Mouse (Mus musculus) right cerebral cortex, postnatal 4 days (tissue): ENCODE results near the gene Olfr31.

Experiments used
- DNase-seq: peaks from one replicate; pipeline ENCODE4 v3.0.0-alpha.2; 2022

Olfr31 gene

GRCm38 (mm10) chr14:14322528-14322927 lies at the start of gene Olfr31:
TSS of gene Olfr31 (plus strand) at chr14:14322828.
- no peak for DNase-seq

- DNase-seq: no peak
Measured at GRCm38 (mm10) chr14:14294426-14294825, 28.2 kb upstream of the Olfr31 start.

DNA sequence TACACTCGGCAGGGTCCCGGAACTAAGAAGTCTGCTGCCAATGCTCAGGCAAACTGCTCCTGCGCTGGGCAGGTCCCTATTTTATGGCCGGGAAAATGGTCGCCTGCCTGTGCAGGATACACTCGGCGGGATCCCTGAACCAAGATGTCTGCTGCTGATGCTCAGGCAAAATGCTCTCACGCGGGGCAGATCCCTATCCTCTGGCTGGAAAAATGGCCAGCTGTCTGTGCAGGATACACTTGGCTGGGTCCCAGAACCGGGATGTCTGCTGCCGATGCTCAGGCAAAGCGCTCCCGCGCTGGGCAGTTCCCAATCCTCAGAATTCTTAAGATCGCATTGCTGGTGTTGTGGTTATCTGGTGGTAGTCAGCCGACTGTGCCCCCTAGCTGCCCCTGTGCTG lies 13.7 kb upstream of the Olfr31 start:
- peak; percentile 4 for DNase-seq

DNA sequence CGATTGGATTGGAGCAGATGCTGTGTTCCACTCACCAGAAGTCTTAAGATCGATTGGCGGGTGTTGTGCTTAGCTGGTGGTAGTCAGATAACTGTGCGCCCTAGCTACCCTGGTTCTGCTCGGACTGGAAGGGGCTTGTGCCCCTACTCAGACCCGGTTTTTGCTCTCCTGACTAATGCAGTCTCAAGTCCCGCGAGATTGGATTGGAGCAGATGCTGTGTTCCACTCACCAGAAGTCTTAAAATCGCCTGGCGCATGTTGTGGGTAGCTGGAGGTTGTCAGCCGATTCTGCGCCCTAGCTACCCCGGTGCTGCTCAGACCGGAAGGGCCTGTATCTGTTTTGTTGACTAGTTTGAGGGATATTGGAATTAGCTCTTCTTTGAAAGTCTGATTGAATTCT lies 13.2 kb upstream of the Olfr31 start:
- DNase-seq: no peak

GRCm38 (mm10) chr14:14345113-14345871 lies 22.7 kb downstream of the Olfr31 start:
- peak; percentile 86 for DNase-seq

DNA sequence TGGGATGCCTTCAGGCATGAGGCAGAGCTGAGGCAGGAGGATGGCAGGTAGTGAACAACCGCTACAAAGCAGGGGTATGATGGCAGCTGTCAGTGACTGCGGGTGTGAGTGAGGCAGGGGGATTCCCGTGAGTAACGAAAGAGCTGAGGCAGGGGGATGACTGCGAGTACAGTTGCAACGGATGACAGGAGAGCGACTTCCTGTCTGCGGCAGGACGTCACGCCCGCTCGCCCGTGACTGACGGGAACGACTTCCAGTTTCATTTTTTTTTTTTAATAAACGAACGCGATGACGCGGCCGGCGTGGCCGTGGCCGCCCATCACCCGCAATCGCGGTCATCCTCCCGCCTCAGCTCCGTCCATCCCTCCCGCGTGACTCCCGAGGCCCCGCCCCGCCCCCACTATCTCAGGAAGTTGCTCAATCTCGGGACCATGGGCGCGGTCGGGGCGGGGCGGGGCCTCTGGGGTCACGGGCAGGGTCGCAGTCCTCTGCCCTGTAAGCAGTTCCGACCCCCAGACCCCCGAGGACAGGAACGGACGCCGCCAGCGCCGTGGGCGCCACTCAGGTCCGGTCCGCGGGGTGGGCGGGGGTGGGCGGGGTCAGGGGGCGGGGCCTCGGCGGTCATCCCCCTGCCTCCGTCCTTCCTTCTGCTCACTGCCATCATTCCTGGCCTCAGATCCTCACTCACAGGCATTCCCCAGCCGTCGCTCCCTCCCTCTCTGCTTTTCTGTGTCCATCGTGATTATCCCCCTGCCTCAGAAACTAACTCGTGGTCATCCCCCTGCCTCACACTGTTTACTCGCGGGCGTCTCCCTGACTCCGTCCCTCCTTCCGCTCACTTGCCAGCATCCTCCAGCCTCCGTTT lies 23.6 kb downstream of the Olfr31 start, which contains the start of gene Il3ra:
Gene Il3ra (plus strand): TSS at position 328 of the 865 bp plus-strand sequence.
- DNase-seq: peak; percentile 79

- DNase-seq: no peak
Measured at GRCm38 (mm10) chr14:14346813-14347100, 24.1 kb downstream of the Olfr31 start.

DNA sequence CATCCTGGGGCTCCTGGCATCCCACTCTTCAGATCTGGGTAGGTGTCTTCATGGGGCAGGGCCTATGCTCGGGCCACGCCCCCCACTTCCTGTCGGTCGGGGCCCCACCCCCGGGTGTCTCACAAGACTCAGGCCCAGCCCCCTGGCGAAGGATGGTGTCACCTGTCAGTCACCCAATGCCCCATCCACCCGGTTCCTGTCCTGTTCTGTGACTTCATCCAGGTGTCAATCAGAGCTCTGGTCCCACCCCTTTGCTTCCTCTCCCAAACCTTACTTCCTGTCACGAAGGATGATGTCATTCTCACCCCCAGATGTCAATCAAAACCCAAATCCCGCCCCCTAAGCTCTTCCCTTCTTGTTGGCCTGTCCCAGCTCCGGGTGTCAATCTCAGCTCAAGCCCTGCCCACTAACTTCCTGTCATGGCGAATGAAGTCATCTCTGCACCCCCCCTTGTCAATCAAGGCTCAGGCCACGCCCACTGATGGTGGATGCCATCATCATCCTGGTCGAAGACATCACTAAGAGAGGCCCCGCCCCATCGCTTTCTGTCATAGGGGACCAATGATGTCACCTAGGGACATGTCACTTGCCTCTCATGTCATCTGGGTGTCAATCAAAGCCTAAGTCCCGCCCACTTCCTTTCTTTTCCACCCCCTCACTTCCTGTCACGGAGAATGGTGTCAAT lies 24.7 kb downstream of the Olfr31 start:
- DNase-seq: peak; percentile 40

- peak; percentile 29 for DNase-seq
Measured at GRCm38 (mm10) chr14:14347836-14348621, 25.4 kb downstream of the Olfr31 start.

DNA sequence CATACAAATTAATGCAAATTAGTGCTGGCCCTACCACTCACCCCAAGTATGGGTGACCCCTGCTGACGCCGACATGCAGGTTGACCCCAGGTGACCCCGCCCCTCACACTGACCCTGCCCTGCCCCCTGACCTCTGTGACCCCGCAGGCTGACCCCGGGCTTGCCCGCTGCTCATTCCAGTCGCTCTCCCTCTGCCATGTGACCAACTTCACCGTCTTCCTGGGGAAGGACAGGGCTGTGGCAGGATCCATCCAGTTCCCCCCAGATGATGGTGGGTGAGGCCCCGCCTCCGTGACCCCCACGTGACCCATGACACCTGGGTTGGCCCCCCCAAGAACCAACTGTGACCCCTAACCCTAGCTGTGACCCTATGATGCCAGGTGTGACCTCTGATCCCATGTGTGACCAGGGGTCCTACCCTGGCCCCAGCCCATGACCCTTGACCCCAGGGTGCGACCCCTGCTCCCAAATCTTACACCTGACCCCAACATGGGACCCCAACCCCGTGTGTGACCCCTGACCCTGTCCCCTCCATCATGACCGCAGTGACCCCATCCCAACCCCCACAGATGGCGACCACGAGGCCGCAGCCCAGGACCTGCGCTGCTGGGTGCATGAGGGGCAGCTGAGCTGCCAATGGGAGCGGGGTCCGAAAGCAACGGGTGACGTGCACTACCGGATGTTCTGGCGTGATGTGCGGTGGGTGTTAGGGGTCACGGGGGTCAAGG lies 26.2 kb downstream of the Olfr31 start:
- peak; percentile 58 for DNase-seq

GRCm38 (mm10) chr14:14349485-14350262 lies 27.0 kb downstream of the Olfr31 start:
- peak; percentile 26 for DNase-seq

- peak; percentile 28 for DNase-seq
Measured at GRCm38 (mm10) chr14:14350263-14351147, 27.9 kb downstream of the Olfr31 start.

- DNase-seq: no peak
Measured at GRCm38 (mm10) chr14:14351148-14351455, 28.5 kb downstream of the Olfr31 start.

- DNase-seq: peak; percentile 26
Measured at GRCm38 (mm10) chr14:14351721-14352590, 29.3 kb downstream of the Olfr31 start.

DNA sequence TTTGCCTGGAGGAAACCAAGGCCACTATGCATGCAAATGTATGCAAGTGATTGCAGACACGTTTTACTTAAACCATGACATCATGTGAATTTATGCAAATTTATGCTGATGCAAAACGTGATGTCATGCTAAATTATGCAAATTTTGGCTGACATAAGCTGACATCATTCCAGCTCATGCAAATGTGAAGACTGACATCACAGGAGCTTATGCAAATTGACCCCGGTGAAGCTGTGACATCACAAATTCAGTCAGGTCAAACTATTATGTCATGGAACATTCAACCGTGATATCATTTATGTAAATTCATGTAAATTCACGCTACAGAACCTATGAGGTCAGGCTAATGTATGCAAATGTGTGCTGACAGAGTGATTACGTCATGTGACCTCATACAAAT lies 30.0 kb downstream of the Olfr31 start:
- DNase-seq: no peak

GRCm38 (mm10) chr14:14353081-14353732 lies 30.6 kb downstream of the Olfr31 start:
- DNase-seq: no peak

DNA sequence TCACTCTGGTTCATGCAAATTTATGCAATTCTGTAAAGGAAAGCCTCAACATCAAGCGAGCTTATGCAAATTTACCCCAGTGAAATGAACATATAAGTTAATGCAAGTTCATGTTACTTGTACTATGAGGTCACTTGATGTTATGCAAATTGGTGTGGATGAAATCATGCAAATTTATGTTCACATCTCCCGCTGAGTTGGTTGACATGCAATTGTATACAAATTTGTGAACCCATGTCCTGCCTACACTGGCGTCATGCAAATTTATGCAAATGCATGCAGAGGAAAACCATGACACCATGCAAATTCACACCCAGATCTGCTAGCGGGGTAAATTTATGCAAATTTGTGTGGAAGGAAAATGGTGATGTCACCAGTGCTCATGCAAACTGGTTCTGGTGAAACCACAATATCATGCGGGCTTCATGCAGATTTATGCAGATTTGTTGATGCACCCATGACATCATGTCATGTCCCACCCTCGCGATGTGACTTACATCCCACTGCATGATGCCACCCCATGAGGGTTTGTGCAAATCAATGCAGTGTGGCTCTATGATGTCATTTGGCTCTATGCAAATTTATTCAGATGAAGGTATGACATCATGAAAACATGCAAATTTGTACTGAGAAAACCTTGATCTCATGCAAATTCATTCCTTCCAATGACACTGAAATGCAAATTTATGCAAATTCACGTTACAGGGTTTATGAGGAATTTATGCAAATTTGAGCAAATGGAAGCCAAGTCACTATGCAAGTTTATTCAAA lies 31.3 kb downstream of the Olfr31 start:
- no peak for DNase-seq
